Mouse (Mus musculus) layer of hippocampus, adult 9-11 months (tissue): ENCODE results near the gene Fgf11.
A peak's percentile ranks its signal among the peaks of the same experiment; 100 is the strongest.

ENCODE experiments used
- DNase-seq: peaks from one replicate; pipeline ENCODE4 v3.0.0; 2022

Fgf11 gene

DNA sequence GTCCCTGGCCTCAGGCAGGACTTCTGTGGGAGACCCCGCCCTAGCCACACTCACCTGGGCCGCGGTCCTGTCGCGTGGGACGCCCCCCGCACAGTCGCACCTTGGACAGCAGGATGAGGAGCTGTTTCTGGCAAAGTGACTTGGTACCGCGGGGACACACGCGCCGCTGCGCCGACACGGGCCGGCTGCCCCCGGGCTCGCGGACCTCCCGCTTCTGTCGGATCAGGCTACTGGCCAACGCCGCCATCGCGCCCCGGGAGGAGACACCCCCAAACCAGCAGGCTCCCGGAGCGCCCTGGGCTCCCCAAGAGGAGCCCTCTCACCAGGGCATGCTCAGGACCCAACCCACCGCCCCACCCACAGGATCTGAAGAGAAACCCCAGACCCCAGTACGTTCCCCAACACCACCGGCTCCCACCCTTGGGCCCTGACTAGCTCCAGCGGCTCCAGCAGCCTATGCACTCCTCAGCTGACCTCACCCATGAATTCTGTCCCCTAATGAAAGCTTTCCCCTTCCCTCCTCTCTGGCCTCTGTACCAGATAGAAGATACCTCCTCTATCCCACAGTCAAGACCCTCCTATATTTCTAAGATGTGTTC is at the start of gene Fgf11:
Fgf11 (minus strand) TSS at position 479 of the 599 bp plus-strand sequence.
- DNase-seq: no peak

- DNase-seq: no peak
Measured at GRCm38 (mm10) chr11:69850754-69851153, 49.1 kb upstream of the Fgf11 start.

DNA sequence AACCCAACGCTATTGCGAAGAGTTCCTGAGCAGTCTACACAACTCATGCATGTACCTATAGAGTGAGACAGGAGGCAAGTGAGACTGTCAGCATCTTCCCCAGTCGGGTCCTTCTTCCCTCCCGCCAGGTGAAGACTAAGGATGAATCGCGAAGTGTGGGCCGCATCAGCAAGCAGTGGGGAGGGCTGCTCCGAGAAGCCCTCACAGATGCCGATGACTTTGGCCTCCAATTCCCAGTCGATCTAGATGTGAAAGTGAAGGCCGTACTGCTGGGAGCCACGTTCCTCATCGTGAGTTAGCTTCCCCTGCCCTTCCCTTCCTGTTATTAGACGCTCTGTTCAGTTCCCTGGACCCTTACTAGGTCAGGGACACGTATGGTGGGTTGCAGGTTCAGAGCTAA is 48.2 kb upstream of the Fgf11 start:
- no peak for DNase-seq

DNA sequence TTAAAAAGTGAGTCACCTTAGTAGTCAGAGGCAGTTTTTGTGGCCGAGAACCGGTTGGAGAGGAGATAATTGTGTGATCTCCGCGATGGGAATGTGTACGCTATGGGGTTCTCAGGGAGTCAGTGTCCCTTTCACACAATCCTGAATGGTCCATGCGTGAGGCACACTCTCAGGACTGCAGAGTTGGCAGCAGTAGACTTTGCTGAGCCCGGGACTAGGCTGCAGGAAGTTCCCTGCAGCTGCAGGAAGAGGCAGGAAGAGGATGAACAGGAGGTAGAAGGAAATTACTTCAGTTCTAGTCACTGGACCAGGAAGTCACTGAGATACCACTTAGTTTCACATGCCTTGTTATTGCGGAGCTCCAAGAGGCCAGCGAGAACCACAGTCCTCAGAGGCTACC is 47.5 kb upstream of the Fgf11 start:
- DNase-seq: no peak

DNA sequence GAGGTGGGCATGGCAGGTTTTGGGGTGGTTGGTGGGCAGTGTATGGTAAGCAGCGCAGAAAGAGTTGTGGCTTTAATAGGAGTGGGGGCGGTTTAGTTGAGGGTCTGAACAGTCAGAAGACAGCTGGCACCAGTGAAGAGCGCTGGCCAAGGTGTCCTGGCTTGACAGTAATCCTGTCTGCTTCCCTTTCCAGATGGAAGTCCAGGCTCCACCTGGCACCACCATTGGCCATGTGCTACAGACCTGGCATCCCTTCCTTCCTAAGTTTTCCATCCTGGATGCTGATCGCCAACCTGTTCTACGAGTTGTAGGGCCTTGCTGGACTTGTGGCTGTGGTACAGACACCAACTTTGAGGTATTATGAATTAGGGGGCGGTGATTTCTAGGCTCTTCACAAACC is 46.4 kb upstream of the Fgf11 start:
- DNase-seq: no peak

DNA sequence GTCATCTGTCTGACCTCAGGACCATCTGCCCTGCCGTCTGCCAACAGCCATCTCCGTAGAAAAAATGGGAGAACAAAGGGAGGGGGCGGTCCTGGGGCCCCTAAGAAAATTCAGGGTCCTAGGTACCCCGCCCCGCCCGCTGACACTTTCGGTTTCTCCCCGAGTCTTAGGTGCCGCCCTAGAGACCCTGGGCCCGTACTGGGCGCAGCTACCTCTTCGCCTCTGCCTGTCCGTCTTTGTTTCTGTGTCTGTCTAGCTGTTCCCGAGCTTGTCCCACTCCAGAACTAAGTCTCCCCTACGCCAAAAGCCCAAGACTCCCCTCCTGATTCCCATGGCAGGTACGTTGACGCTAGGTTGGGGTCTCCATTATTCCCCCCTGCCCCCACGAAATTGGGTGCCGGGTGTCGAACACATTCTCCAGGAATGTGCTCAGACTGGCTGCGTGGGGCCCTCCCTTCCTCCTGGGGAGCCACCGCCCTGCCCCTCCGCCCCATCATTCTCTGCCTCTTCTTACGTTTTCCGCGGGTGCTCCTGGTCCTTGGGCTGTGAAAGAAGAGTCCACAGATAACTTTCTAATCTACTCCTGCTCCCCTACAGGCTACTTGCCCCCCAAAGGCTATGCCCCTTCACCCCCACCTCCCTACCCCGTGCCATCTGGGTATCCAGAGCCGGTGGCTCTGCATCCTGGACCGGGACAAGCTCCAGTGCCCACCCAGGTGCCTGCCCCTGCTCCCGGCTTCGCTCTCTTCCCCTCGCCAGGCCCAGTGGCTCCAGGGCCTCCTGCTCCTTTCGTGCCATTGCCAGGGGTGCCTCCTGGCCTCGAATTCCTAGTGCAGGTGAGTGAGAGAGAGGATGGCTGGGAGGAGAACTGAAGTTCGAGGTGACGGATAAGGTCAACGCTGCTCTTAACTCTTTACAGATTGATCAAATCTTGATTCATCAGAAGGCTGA is 45.4 kb upstream of the Fgf11 start:
- DNase-seq: no peak

DNA sequence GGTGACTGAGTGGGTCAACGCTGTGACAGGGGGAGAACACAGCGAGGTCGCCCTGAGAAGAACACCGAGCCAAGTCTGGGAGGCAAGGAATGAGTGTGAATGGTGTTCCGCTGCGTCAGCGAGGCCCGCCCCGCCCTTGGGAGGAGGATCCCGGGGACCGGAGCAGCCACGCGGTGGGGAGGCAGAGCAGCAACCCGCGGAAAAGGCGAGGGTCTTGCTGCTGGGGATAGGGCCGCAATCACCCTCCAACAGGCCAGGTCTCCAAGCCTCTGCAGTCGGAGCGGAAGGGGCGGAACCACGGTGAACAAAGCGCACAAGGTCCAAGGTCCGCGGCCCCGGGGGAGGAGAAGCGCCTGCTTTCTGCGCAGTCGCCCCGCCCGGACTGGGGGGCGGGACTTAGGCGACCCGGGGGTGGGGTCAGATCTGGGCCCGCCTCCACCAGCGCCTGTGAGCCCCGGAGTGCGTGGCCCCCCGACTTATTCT is 44.6 kb upstream of the Fgf11 start, which contains the start of gene Plscr3:
Plscr3 (plus strand) TSS at position 179 of the 483 bp plus-strand sequence.
- DNase-seq: peak; percentile 88

DNA sequence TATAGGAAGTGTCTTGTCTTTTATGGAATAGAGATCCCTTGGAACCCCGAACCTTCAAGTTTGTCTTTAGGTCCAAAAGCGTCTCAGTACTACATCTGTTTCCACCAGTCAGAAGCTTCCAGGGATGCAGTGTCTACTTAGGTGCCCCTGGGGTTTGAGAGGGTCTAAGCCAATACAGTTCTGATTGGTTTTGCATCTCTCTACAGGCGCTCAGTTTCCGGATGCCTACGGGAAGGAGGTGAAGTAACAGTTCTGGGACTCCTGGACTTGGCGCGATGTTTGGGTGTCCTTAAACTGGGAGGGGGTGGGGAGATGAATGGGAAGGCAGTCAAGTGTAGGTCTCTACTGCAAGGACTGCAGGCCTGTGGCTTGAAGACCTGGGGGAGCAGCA is 37.1 kb upstream of the Fgf11 start:
- DNase-seq: no peak

GRCm38 (mm10) chr11:69837952-69838713 is 36.5 kb upstream of the Fgf11 start, which contains the start of gene Tmem256:
Tmem256 (plus strand) TSS chr11:69838514.
- peak; percentile 99 for DNase-seq

- no peak for DNase-seq
Measured at GRCm38 (mm10) chr11:69837604-69837951, 35.9 kb upstream of the Fgf11 start, which contains the start of gene Nlgn2. Nlgn2 (minus strand) TSS chr11:69837784.

DNA sequence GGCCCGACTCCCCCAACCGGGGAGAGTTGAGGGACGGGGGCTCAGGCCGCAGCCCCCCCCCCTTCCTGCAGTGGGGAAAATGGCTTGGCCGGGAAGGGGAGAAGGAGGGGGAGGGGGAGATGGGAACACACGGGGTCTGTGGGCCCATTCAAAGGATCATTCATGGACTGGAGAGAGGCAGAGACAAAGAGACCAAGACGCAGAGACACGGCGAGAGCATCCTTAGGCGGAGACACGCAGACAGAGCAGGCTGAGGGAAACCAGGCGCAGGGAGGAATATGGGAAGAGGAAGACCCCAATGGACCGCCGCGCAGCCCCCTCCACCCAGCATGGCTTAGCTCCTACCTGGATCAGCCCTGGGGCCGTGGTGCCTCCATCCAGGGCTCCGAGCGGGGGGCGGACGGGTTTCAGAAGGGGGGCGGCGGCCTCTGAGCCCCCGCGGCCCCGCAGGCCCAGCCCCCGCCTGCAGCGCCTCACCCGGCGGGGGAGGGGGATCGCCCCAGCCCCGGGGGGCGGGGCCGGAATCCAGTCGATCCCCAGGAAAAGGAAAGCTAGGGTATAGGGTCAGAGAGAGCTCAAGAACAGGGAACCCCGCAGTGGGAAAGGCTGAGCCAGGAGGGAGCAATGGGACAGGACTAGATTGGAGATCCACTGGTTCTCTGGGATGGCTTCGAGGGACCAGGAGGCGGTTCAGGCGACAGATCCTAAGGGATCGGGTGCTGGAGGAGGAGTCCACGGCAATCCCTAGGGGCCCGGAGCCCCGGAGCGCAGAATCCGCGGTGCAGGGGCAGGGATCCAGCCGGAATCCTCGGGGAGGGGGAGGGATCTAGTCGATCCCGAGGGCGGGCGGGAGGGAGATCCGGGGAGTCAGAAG is 35.3 kb upstream of the Fgf11 start:
- peak; percentile 44 for DNase-seq

GRCm38 (mm10) chr11:69835966-69836335 is 34.3 kb upstream of the Fgf11 start:
- no peak for DNase-seq

- DNase-seq: no peak
Measured at GRCm38 (mm10) chr11:69835326-69835965, 33.8 kb upstream of the Fgf11 start.

- DNase-seq: no peak
Measured at GRCm38 (mm10) chr11:69834001-69834549, 32.4 kb upstream of the Fgf11 start.

- no peak for DNase-seq
Measured at GRCm38 (mm10) chr11:69833554-69833953, 31.9 kb upstream of the Fgf11 start.

- no peak for DNase-seq
Measured at GRCm38 (mm10) chr11:69828832-69829231, 27.2 kb upstream of the Fgf11 start.

DNA sequence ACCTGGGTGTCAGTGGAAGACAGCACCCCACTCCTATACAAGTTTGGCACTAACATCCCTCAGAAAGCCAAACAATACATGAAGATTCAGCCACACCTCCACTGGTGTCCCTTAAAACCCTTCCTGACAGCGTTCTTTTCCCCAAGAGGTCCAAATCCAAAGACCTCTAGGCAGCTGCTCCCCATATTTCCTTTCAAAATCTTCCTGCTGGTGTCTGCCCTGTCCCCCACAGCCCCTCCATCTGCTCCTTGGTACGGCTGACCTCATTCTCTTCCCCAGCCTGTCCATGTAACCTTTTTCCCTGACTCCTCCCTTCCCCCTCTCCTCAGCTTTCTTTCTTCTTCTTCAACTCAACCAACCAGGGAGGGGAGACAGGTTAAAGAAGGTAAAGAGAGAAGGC is 21.8 kb upstream of the Fgf11 start:
- no peak for DNase-seq

GRCm38 (mm10) chr11:69822080-69822479 is 20.4 kb upstream of the Fgf11 start, which contains the start of gene Spem1:
Spem1 (minus strand) TSS chr11:69822180.
- no peak for DNase-seq

DNA sequence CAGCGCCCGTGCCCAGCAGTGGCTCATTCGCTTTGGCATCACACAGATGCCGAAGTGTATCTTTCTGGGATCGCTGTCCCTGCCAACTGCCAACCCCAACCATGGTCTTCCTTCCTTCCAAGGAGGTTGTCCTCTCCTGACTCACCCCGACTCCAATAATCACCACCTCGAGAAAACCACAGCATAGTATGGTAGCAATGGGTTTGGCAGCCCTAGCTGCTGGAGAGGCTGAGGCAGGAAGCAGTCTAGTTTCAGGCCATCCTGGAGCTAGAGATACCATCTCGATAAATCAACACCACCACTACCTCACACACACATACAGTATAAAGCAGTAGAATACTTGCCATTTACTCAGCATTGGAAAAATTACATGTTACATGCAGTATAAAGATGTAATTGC is 17.2 kb upstream of the Fgf11 start:
- DNase-seq: no peak

- no peak for DNase-seq
Measured at GRCm38 (mm10) chr11:69818365-69818764, 16.7 kb upstream of the Fgf11 start, which contains the start of gene Spem2. Spem2 (minus strand) TSS chr11:69818465.

- DNase-seq: no peak
Measured at GRCm38 (mm10) chr11:69816520-69816919, 14.9 kb upstream of the Fgf11 start.
